Mouse (Mus musculus) megakaryocyte progenitor cell, adult 5-6 weeks (primary cell): ENCODE measurements at regions not wholly inside any gene's neighbourhood (a gene's known extent, or its start where the extent isn't known, plus 50 kb on each side); places are given as distances from the start of the nearest gene placed in this dataset.

Source experiments
- ATAC-seq: replicated peaks from 2 replicates; pipeline ENCODE4 v1.8.0; 2016; ENCODE audit warnings: mild to moderate bottlenecking, moderate TSS enrichment, inconsistent platforms; ENCODE audit not compliant: poor library complexity

GRCm38 (mm10) chr4:95294110-95294509, 242.1 kb upstream of the Jun start:
- 0 out of 2 replicates have a peak, but pooled peaks have one; percentile 26 for ATAC-seq

GRCm38 (mm10) chr4:95301907-95302306, 249.9 kb upstream of the Jun start:
- ATAC-seq = no peak

- peak; percentile 86 for ATAC-seq
These were observed 251.3 kb upstream of the Jun start for GRCm38 (mm10) chr4:95303337-95303736.

GRCm38 (mm10) chr4:95304006-95304405, 252.0 kb upstream of the Jun start:
- ATAC-seq = no peak

- no peak for ATAC-seq
These were observed 250.2 kb upstream of the Fggy start for GRCm38 (mm10) chr4:95307134-95307533.

- no peak for ATAC-seq
These were observed 248.8 kb upstream of the Fggy start for GRCm38 (mm10) chr4:95308469-95308895.

- no peak for ATAC-seq
These were observed 246.9 kb upstream of the Fggy start for GRCm38 (mm10) chr4:95310410-95310809.

GRCm38 (mm10) chr4:95317821-95318290, 239.5 kb upstream of the Fggy start:
- ATAC-seq = no peak

- ATAC-seq = no peak
These were observed 238.7 kb upstream of the Fggy start for GRCm38 (mm10) chr4:95318561-95318960.

- no peak for ATAC-seq
These were observed 238.3 kb upstream of the Fggy start for GRCm38 (mm10) chr4:95319036-95319435.

GRCm38 (mm10) chr4:95325861-95326260, 231.4 kb upstream of the Fggy start:
- ATAC-seq = peak; percentile 79

- peak; percentile 72 for ATAC-seq
These were observed 217.5 kb upstream of the Fggy start for GRCm38 (mm10) chr4:95339822-95340221.

- ATAC-seq = peak; percentile 84
These were observed 216.4 kb upstream of the Fggy start for GRCm38 (mm10) chr4:95340926-95341325.

- ATAC-seq = no peak
These were observed 210.5 kb upstream of the Fggy start for GRCm38 (mm10) chr4:95346722-95347197.

- no peak for ATAC-seq
These were observed 209.9 kb upstream of the Fggy start for GRCm38 (mm10) chr4:95347436-95347835.

- ATAC-seq = peak; percentile 87
These were observed 208.7 kb upstream of the Fggy start for GRCm38 (mm10) chr4:95348405-95349123.

- ATAC-seq = peak; percentile 83
These were observed 203.4 kb upstream of the Fggy start for GRCm38 (mm10) chr4:95353894-95354319.

- no peak for ATAC-seq
These were observed 198.6 kb upstream of the Fggy start for GRCm38 (mm10) chr4:95358674-95359073.

- ATAC-seq = no peak
These were observed 196.9 kb upstream of the Fggy start for GRCm38 (mm10) chr4:95360336-95360967.

GRCm38 (mm10) chr4:95364376-95365082, 192.8 kb upstream of the Fggy start:
- no peak for ATAC-seq

GRCm38 (mm10) chr4:95376386-95376785, 180.9 kb upstream of the Fggy start:
- ATAC-seq = no peak
